Mouse (Mus musculus) natural killer cell, adult 2 months (primary cell): Measurements from ENCODE around the gene Glyatl3.

ENCODE experiments used
- DNase-seq, 2 experiments: peaks; one replicate each; pipeline ENCODE4 v3.0.0; 2022; ENCODE audit warnings: low spot score in 2 of 2

Glyatl3 gene

DNA sequence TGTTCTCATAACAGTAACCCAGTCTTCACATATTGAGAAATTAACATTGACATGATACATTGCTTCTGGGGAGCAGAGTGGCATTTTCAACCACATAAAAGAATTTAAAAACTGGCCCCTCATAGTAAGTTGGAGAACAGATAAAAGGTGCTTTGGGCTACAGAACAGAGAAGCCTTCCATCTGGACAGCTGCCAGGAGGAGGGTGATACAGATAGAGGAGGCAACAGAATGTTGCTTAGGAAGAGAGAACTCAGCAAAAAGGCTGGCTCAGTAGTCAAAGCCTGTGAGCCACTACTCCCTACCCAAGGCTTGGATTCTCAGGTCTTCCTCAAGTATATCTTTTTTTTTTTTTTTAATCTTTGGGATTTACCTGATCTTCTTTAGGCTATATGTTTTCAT lies 59.1 kb downstream of the Glyatl3 start:
- DNase-seq, result no peak
